Mouse (Mus musculus) G1E-ER4 (cell line): ENCODE data around the gene Pkhd1. TPM values are rescaled to one million over a fixed set of nuclear protein-coding genes. Genes with fewer than 3 reads are reported as not detected.

Source experiments
- GATA1 ChIP-seq: IDR thresholded peaks from one replicate; pipeline ENCODE4 v1.8.0; 2012; ENCODE audit warnings: low read length, inconsistent platforms
- polyA plus RNA-seq: library from polyadenylated mRNA; stranded (reverse); fragments of >175 nt; gene quantifications from 2 replicates; pipeline ENCODE4 v1.2.3, GENCODE M21; 2012

Pkhd1 gene
- polyA plus RNA-seq, 1 experiment = not detected

DNA sequence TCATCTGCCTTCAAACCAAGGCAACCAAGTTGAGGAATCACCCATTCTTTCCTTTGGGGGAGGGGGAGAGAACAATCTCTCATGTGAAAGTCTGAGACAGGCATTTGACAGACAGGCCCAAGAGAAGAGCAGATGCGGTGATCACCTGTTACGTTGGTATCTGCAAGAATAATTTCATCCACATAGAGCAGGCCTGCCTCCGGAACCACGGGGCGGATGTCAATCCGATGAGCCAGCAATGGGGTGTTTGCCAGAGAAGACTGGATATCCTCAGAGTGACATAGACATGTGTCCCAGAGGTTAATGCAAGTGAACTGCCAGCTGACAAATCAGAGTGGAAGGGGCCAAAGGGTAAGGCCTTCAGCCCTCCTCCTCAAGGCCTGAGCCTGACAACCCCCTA is 59.4 kb downstream of the Pkhd1 start:
- no peak for TF ChIP-seq GATA1

DNA sequence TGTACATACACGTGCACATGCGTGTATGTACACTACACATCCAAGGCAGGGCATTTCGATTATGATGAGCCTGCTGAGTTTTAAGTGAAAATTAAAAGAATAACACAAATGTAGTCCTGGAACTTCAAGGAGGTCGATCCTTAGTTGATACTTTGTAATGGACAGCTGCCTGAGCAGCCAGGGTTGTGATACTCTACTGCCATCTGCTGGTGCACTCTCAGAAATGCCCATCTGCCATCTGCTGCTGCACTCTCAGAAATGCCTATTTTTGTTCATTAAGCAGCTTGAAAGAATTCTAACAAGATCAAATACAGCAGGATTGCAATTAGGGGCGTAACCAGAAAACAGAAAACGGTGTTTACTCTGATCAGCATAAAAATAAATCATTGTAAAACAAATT is 63.5 kb downstream of the Pkhd1 start:
- TF ChIP-seq GATA1 = no peak

- TF ChIP-seq GATA1 = no peak
Observed at GRCm38 (mm10) chr1:20551334-20551733, 66.5 kb downstream of the Pkhd1 start.

DNA sequence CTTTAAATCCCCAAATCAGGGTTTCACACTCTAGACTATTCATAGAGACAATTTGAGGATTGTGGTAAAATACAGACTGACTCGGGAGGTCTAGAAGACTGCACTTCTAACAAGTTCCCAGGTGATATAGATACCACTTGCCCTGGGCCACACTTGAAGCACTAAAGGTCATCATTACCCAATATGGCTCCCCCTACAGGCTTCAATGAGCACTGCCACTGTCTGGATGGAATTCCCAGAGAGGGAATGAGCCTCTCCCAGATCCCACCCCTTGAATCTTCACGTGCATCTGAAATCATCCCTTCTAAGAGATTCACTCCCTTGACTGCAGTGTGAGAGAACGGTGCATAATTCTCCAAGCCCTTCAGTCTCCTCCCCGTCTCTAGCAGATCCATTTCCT is 73.3 kb downstream of the Pkhd1 start:
- no peak for TF ChIP-seq GATA1

- no peak for TF ChIP-seq GATA1
Observed at GRCm38 (mm10) chr1:20513364-20514084, 104.3 kb downstream of the Pkhd1 start.

GRCm38 (mm10) chr1:20498965-20499364 is 118.9 kb downstream of the Pkhd1 start:
- no peak for TF ChIP-seq GATA1

DNA sequence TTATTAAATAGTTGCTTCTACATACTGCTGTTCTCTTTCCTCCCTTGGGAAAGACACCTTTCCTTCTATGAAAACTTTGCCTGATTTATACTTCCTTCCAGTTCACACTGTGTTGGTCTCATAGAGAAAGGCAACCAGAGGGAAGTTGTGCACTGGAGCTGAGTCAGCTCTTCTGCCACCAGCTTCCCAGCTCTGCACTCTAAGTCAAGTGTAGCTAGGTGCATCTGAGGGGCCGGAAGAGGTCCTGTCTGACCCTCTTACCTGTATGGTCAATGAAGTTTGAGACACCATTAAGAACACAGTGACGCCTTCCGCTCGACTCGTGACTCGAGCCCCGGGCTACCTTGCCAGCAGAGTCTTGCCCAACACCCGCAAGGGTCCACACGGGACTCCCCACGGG is 131.8 kb downstream of the Pkhd1 start:
- TF ChIP-seq GATA1 = no peak

DNA sequence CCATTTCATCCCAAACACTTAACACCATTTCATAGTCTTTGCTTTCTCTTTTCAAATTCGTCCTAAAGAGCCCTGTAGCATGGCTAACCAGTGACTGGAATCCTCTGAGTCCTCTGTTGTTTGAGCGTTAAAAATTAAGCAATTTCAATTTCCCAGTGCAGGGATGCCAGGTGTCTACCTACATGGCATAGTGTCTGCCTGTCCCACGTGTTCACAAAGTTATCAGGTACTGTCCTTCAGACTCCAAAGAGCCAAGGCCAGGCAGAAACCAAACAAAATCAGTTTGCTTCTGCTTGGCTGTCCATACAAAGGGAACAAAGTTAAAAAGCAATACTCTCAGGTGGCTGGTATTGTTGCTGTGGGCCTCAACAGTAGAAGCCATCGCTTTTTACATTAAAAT is 136.0 kb downstream of the Pkhd1 start:
- no peak for TF ChIP-seq GATA1

- no peak for TF ChIP-seq GATA1
Observed at GRCm38 (mm10) chr1:20478695-20479094, 139.2 kb downstream of the Pkhd1 start.

DNA sequence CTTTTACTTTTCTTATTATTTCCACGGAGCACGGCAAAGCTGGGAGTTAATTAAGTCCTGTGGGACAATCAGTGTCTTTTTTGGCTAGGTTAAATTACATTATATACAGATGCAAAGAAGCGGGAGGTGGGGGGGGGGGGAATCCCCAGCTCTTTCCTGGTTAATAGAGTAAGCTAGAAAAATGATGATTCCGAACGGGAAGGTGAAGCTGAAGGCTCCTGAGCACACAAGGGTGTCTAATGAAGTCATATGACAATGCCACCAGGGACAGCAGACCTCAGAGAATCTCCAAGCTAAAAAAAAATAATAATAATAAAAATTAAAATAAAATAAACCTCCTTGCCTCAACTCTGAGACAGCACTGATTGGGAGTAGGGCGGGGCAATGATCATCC is 139.6 kb downstream of the Pkhd1 start:
- TF ChIP-seq GATA1 = no peak

DNA sequence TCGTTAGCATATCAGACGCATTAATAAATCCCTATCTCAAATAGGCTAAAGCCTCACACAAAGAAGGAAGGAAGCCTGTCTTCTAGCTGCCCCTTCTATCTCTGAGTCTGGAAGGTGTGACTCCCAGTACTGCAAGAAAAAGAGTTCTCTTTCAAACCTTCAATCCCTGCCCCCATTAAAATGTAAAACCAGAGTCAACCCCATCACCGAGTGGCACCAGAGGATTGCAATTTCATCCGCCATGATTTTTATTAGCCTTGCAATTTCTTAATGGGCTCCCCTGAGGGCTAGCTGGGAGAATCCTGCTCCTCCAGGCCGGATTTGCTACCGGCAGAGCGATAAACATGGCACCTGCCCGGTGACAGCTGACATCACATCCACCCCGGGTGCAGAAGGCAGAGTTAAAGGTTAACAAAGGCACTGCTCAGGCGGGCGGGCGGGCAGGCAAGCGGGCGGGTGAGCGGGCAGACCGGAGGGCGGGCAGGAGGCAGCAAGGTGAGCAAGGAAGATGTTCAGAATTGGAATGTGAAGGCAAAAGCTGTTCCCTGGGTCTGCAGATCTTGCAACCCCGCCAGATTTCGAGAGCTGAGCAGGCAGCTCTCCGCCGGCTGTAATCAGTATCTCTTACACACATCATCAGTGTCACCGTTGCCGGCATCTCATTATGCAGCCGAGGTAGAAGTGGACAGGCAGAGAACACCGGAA is 140.2 kb downstream of the Pkhd1 start:
- TF ChIP-seq GATA1 = no peak

DNA sequence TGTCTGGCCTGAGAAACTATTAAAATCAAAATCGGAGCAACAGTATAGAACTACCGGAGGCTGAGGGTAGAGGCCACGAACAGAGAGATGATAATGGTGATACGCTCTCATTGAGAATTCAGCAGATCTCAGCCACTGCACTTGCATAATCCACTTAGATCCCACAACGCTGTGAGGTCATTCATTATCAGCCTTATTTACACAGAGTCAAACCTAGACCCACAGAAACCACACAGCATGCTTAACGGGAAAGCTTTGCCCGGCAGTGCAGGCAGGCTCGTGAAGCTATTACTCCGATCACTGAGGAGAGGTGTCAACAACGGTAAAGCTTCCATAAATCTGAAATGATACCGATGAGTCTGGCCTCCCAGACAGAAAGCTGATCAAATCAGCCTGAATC is 147.1 kb downstream of the Pkhd1 start:
- no peak for TF ChIP-seq GATA1

- no peak for TF ChIP-seq GATA1
Observed at GRCm38 (mm10) chr1:20470317-20470716, 147.5 kb downstream of the Pkhd1 start.

DNA sequence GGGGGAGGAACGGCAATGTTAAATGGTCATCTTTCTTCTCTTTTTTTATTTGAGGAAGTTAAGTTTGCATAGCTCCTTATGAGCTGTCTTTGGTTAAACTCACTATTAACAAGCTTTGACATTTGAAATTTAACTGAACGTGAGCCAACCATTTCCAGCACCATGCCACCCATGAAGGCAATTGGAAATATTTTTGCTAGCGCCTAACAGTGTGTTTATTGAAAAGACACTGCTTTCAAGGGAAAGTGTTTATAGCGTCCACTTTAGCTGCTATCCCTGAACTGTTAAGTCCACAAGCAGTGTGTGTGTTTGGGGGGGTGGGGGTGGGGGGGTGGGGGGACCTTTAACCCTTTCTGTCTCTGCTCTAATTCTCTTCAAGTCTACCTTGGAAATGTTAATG is 151.4 kb downstream of the Pkhd1 start:
- TF ChIP-seq GATA1 = no peak

GRCm38 (mm10) chr1:20454621-20455020 is 163.2 kb downstream of the Pkhd1 start:
- TF ChIP-seq GATA1 = no peak

DNA sequence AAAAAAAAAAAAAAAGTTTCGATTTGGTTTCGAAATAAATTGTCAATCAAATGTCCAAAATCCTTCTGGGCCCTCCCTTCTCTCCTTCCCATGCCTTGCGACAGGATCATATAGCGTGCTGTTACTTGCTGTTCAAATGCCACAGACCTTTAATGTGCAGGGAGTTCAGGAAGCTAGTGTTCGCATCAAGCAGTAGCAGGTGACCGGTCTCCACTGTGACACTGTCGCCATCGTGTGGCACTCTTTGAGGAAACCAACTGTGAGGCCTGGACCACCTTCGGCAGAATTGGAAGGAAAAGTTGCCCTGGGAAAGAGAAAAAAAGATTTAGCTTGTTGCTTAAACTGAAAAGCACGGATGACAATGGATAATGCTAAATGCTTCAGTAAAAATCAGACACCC is 167.8 kb downstream of the Pkhd1 start:
- TF ChIP-seq GATA1 = no peak

DNA sequence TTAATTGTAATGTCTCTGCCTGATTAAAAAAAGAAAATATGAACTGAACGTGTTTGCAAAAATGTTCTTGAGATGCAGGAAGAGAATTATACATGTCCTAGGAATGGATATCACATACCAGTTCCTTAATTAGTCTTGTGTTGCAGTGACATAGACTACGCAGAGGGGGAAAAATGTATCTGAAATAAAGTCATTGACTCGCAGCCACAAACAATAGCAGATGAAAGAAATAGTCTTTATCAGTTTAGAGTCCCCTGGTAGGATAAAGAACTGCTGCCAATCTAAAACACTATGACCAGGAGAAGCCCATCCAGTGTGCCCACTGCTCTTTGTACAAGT is 188.8 kb downstream of the Pkhd1 start:
- no peak for TF ChIP-seq GATA1
